ENCODE assay signal across 24 mouse cellular contexts in the genomic region with DNA sequence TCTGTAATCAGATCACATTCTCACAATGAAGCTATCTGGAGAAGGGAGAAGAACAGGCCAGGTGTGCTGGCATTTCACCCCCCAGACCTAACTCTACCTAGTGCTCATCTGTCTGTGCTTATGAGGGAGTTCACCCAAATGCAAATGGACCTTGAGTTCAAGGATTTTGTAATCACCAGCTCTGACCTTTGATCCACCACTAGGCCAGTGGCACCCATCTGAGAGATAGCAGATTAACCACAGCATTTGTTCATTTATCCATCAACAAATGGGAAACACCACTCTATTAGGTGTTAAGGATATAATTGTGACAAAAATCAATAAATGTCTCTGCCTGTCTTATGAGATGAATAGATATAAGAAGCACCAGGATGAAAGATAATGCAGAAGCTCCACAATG.
DNase-seq lines count a peak whose midpoint lies in the region; ATAC-seq and TF ChIP-seq lines count a peak whose summit lies in the region.
"Had no signal": no experiment of that assay in that cellular context is flagged by ENCODE, and none has a peak within 500 bp of the region (broad histone marks: within the 10 kb centered on the region; RNA-seq: fewer than 3 reads in every experiment).

No protein-coding gene starts in this region.

- TF ChIP-seq POLR2A in liver, adult 2 months (IDR thresholded peaks at IDR 0.05; ENCODE audit: extremely low read depth, insufficient read depth, low read length), result no peak

- H3K4me1 ChIP-seq in hindbrain, embryonic 10.5 days (replicated peaks), result peaks cover 22% of the 10 kb centered on the region
- H3K4me1 ChIP-seq in hindbrain, embryonic 16.5 days (ENCODE audit: control insufficient read depth, insufficient read depth, low read depth, low read length), result no peaks in the 10 kb centered on the region
- H3K4me1 ChIP-seq in liver, adult 2 months (ENCODE audit: control insufficient read depth, insufficient read depth, low read length), result peaks cover 15% of the 10 kb centered on the region
- peaks cover 13% of the 10 kb centered on the region; the same call in 1 of the 2 replicates for H3K4me1 ChIP-seq in midbrain, embryonic 11.5 days (ENCODE audit: control insufficient read depth, insufficient read depth, low read length)
- H3K4me1 ChIP-seq in midbrain, postnatal 0 days (ENCODE audit: insufficient read depth, low read length), result no peaks in the 10 kb centered on the region
- H3K4me1 ChIP-seq in liver, embryonic 16.5 days (ENCODE audit: control insufficient read depth, low read depth, low read length), result no peaks in the 10 kb centered on the region
- H3K4me1 ChIP-seq: heart, embryonic 12.5 days; heart, embryonic 15.5 days had no signal

- H3K4me2 ChIP-seq in hindbrain, embryonic 16.5 days (ENCODE audit: low read length), result no peak overlapping the region
- H3K4me2 ChIP-seq in midbrain, embryonic 11.5 days, result no peak overlapping the region
- H3K4me2 ChIP-seq in midbrain, postnatal 0 days (ENCODE audit: low read depth, low read length, poor library complexity, severe bottlenecking), result no peak overlapping the region
- no peak overlapping the region for H3K4me2 ChIP-seq in liver, embryonic 16.5 days (ENCODE audit: low read depth, low read length)
- H3K4me2 ChIP-seq: heart, embryonic 12.5 days; heart, embryonic 15.5 days; hindbrain, embryonic 14.5 days had no signal

- H3K36me3 ChIP-seq in hindbrain, embryonic 10.5 days, result no peaks in the 10 kb centered on the region
- H3K36me3 ChIP-seq in hindbrain, embryonic 16.5 days (ENCODE audit: control insufficient read depth, insufficient read depth, low read length), result no peaks in the 10 kb centered on the region
- H3K36me3 ChIP-seq in liver, adult 2 months (ENCODE audit: control insufficient read depth, insufficient read depth, low read length), result no peaks in the 10 kb centered on the region
- H3K36me3 ChIP-seq in midbrain, embryonic 11.5 days (ENCODE audit: control insufficient read depth, insufficient read depth, low read length), result no peaks in the 10 kb centered on the region
- H3K36me3 ChIP-seq in midbrain, postnatal 0 days (ENCODE audit: insufficient read depth, low read length), result no peaks in the 10 kb centered on the region
- H3K36me3 ChIP-seq in liver, embryonic 16.5 days (ENCODE audit: control insufficient read depth, insufficient read depth), result no peaks in the 10 kb centered on the region
- H3K36me3 ChIP-seq: forebrain, embryonic 10.5 days; heart, embryonic 12.5 days; heart, embryonic 15.5 days had no signal

- peak overlapping the region; percentile 30; the same call in 1 of the 2 replicates for H3K27ac ChIP-seq in hindbrain, embryonic 10.5 days
- H3K27ac ChIP-seq in hindbrain, embryonic 16.5 days (ENCODE audit: low read depth, low read length), result no peak overlapping the region
- H3K27ac ChIP-seq in liver, adult 2 months (replicated peaks; ENCODE audit: insufficient read depth, low read depth, low read length), result peak overlapping the region; percentile 100
- H3K27ac ChIP-seq in midbrain, embryonic 11.5 days (ENCODE audit: low read depth, low read length), result 0 out of 2 replicates have a peak overlapping the region, but pooled peaks have one; percentile 6
- H3K27ac ChIP-seq in midbrain, postnatal 0 days (ENCODE audit: low read depth, low read length), result no peak overlapping the region
- peak overlapping the region; percentile 31 for H3K27ac ChIP-seq in liver, embryonic 16.5 days (ENCODE audit: low read length)
- H3K27ac ChIP-seq: forebrain, embryonic 10.5 days; gastrocnemius, adult 2 months; heart, embryonic 15.5 days; hindbrain, embryonic 14.5 days had no signal

- H3K9ac ChIP-seq in hindbrain, embryonic 16.5 days (ENCODE audit: low read depth, low read length), result no peak overlapping the region
- no peak overlapping the region for H3K9ac ChIP-seq in liver, adult 2 months (ENCODE audit: low read depth, low read length)
- H3K9ac ChIP-seq in midbrain, embryonic 11.5 days (ENCODE audit: low read length), result no peak overlapping the region
- H3K9ac ChIP-seq in midbrain, postnatal 0 days (replicated peaks; ENCODE audit: low read length, poor library complexity, severe bottlenecking), result no peak overlapping the region
- H3K9ac ChIP-seq in liver, embryonic 16.5 days (ENCODE audit: low read depth, low read length), result no peak overlapping the region
- H3K9ac ChIP-seq: forebrain, postnatal 0 days; heart, embryonic 12.5 days; heart, embryonic 15.5 days; hindbrain, embryonic 14.5 days had no signal

- no peak overlapping the region for H3K4me3 ChIP-seq in hindbrain, embryonic 10.5 days
- no peak overlapping the region for H3K4me3 ChIP-seq in hindbrain, embryonic 16.5 days (ENCODE audit: low read length)
- H3K4me3 ChIP-seq in liver, adult 2 months (ENCODE audit: insufficient read depth, low read depth, low read length), result no peak overlapping the region
- H3K4me3 ChIP-seq in midbrain, embryonic 11.5 days (ENCODE audit: low read depth, low read length), result no peak overlapping the region
- H3K4me3 ChIP-seq in midbrain, postnatal 0 days (ENCODE audit: low read depth, low read length), result no peak overlapping the region
- no peak overlapping the region for H3K4me3 ChIP-seq in liver, embryonic 16.5 days (ENCODE audit: low read depth, low read length)
- H3K4me3 ChIP-seq: forebrain, embryonic 10.5 days; gastrocnemius, adult 2 months; heart, embryonic 12.5 days; heart, embryonic 15.5 days had no signal

- H3K79me2 ChIP-seq in liver, adult 2 months (ENCODE audit: control insufficient read depth, insufficient read depth, low read length), result no peaks in the 10 kb centered on the region

- H3K27me3 ChIP-seq in hindbrain, embryonic 10.5 days (ENCODE audit: insufficient read depth, poor library complexity, severe bottlenecking), result no peaks in the 10 kb centered on the region
- no peaks in the 10 kb centered on the region for H3K27me3 ChIP-seq in hindbrain, embryonic 16.5 days (replicated peaks; ENCODE audit: control insufficient read depth, insufficient read depth, low read length)
- H3K27me3 ChIP-seq in liver, adult 2 months (ENCODE audit: control insufficient read depth, insufficient read depth, low read length), result no peaks in the 10 kb centered on the region
- no peaks in the 10 kb centered on the region for H3K27me3 ChIP-seq in midbrain, embryonic 11.5 days (ENCODE audit: control insufficient read depth, insufficient read depth, low read length)
- H3K27me3 ChIP-seq in midbrain, postnatal 0 days (ENCODE audit: insufficient read depth, low read length), result no peaks in the 10 kb centered on the region
- H3K27me3 ChIP-seq in liver, embryonic 16.5 days (ENCODE audit: control insufficient read depth, insufficient read depth, low read depth, low read length), result no peaks in the 10 kb centered on the region
- H3K27me3 ChIP-seq: heart, embryonic 12.5 days; heart, embryonic 15.5 days had no signal

- no peak for ATAC-seq in hindbrain, embryonic 16.5 days
- ATAC-seq in midbrain, embryonic 11.5 days (ENCODE audit: low FRiP score), result no peak
- no peak for ATAC-seq in midbrain, postnatal 0 days (ENCODE audit: low FRiP score)
- ATAC-seq in liver, embryonic 16.5 days (ENCODE audit: low read depth), result peak; percentile 36; the same call in 1 of the 2 replicates
- ATAC-seq: activated CD4-positive, CD25-positive, alpha-beta regulatory T cell, adult 4 months; forebrain, postnatal 0 days had no signal

- TF ChIP-seq CTCF in liver, adult 2 months (IDR thresholded peaks at IDR 0.05; ENCODE audit: low read depth, low read length), result no peak
- TF ChIP-seq CTCF in midbrain, postnatal 0 days (IDR thresholded peaks at IDR 0.05), result no peak

- no peaks in the 10 kb centered on the region for H3K9me3 ChIP-seq in hindbrain, embryonic 10.5 days
- H3K9me3 ChIP-seq in hindbrain, embryonic 16.5 days (ENCODE audit: control insufficient read depth, low read length), result no peaks in the 10 kb centered on the region
- no peaks in the 10 kb centered on the region for H3K9me3 ChIP-seq in midbrain, embryonic 11.5 days (ENCODE audit: control insufficient read depth, low read length)
- no peaks in the 10 kb centered on the region for H3K9me3 ChIP-seq in midbrain, postnatal 0 days (ENCODE audit: low read length)
- H3K9me3 ChIP-seq in liver, embryonic 16.5 days (replicated peaks; ENCODE audit: control insufficient read depth, low read length), result no peaks in the 10 kb centered on the region
- H3K9me3 ChIP-seq: forebrain, embryonic 10.5 days; heart, embryonic 12.5 days; heart, embryonic 15.5 days had no signal

- DNase-seq in hindbrain, embryonic 10.5 days (ENCODE audit: low spot score), result no peak
- DNase-seq in liver, adult 2 months (ENCODE audit: extremely low read depth, low read depth, low spot score), result peak; percentile 98
- DNase-seq in liver, result no peak
- no peak for DNase-seq in midbrain, embryonic 11.5 days (ENCODE audit: low spot score, missing footprints)
- no peak for DNase-seq in midbrain, postnatal 0 days (ENCODE audit: low spot score)
- DNase-seq in cerebellum, adult 11 months, result no peak
- DNase-seq: adrenal gland, adult 8-10 months; adrenal gland, postnatal 25 days; cerebellum, adult 18-20 months; cerebellum, adult 9-10 months; cerebellum, postnatal 14 days; forebrain, postnatal 0 days; gastrocnemius, adult 2 months; gastrocnemius, postnatal 14 days; heart, adult 11 months; heart, postnatal 10 days; heart, postnatal 36 days had no signal

Comparison
In these comparisons a context has a peak if more than half of its experiments do, and no peak if none do; other contexts are left out.
1. H3K27ac ChIP-seq: peak in hindbrain, embryonic 10.5 days (single experiment), liver, adult 2 months (single experiment), midbrain, embryonic 11.5 days (single experiment) and liver, embryonic 16.5 days (single experiment); none in hindbrain, embryonic 16.5 days (single experiment) and midbrain, postnatal 0 days (single experiment).